ENCODE assay signal across 7 mouse cellular contexts in genomic region chr10:127536586-127537314, GRCm38 (mm10). TPM values are rescaled to one million over a fixed set of nuclear protein-coding genes. Genes with fewer than 3 reads are reported as not detected.
DNase-seq lines count a peak whose midpoint lies in the region; ATAC-seq and TF ChIP-seq lines count a peak whose summit lies in the region.

No protein-coding gene starts in this region.

- no peak for DNase-seq in layer of hippocampus, adult 2 months (ENCODE audit: low spot score in 2 of 2)
- DNase-seq in layer of hippocampus, postnatal 14 days (ENCODE audit: low spot score in 2 of 2): no peak
- peak; percentile 52 for DNase-seq in MN1 (ENCODE audit: low spot score)
- peak; percentile 66 to 70 for DNase-seq in cerebellum, postnatal 36 days
- peak; percentile 86 for DNase-seq in hindbrain, postnatal 0 days (ENCODE audit: low spot score)
- DNase-seq in neural tube, embryonic 10.5 days (ENCODE audit: extremely low spot score, low spot score): peak; percentile 49

- ATAC-seq in hindbrain, postnatal 0 days: peak; percentile 46; the same call in 1 of the 2 replicates
- ATAC-seq in intestine, embryonic 16.5 days: no peak

- H3K4me3 ChIP-seq in layer of hippocampus, adult 2 months: no peak overlapping the region
- H3K4me3 ChIP-seq in hindbrain, postnatal 0 days (ENCODE audit: low read length): no peak overlapping the region
- no peak overlapping the region for H3K4me3 ChIP-seq in intestine, embryonic 16.5 days (ENCODE audit: low read length)

- H3K27me3 ChIP-seq in hindbrain, postnatal 0 days (ENCODE audit: insufficient read depth, low read length): no peaks in the 10 kb centered on the region
- H3K27me3 ChIP-seq in intestine, embryonic 16.5 days (replicated peaks; ENCODE audit: control insufficient read depth, insufficient read depth, low read length): peaks cover 51% of the 10 kb centered on the region

- no peak overlapping the region for H3K27ac ChIP-seq in layer of hippocampus, adult 2 months
- H3K27ac ChIP-seq in hindbrain, postnatal 0 days: no peak overlapping the region; the same call in 1 of the 2 replicates
- H3K27ac ChIP-seq in intestine, embryonic 16.5 days (ENCODE audit: low read length): no peak overlapping the region

- no peaks in the 10 kb centered on the region for H3K9me3 ChIP-seq in hindbrain, postnatal 0 days (ENCODE audit: low read length)
- H3K9me3 ChIP-seq in intestine, embryonic 16.5 days (ENCODE audit: control insufficient read depth, low read length): no peaks in the 10 kb centered on the region

- H3K36me3 ChIP-seq in hindbrain, postnatal 0 days (ENCODE audit: insufficient read depth, low read length): peaks cover 25% of the 10 kb centered on the region
- H3K36me3 ChIP-seq in intestine, embryonic 16.5 days (ENCODE audit: control insufficient read depth, insufficient read depth, low read length): peaks cover 9% of the 10 kb centered on the region

- TF ChIP-seq CTCF in layer of hippocampus, adult 2 months (conservative IDR thresholded peaks at IDR 0.05): peak; percentile 73
- peak; percentile 74 for TF ChIP-seq CTCF in hindbrain, postnatal 0 days (IDR thresholded peaks at IDR 0.05; ENCODE audit: low read depth)

- no peak overlapping the region for H3K9ac ChIP-seq in hindbrain, postnatal 0 days (replicated peaks; ENCODE audit: low read length)
- H3K9ac ChIP-seq in intestine, embryonic 16.5 days (ENCODE audit: low read depth, low read length): no peak overlapping the region

- peaks cover 30% of the 10 kb centered on the region for H3K4me1 ChIP-seq in hindbrain, postnatal 0 days (ENCODE audit: insufficient read depth, low read length)
- peaks cover 14% of the 10 kb centered on the region for H3K4me1 ChIP-seq in intestine, embryonic 16.5 days (ENCODE audit: control insufficient read depth, insufficient read depth, low read length)

- WGBS in hindbrain, postnatal 0 days: 9% methylated on average over 8 of the region's 8 CpGs
- 13% methylated on average over 8 of the region's 8 CpGs for WGBS in intestine, embryonic 16.5 days

- H3K4me2 ChIP-seq in hindbrain, postnatal 0 days (ENCODE audit: low read depth, low read length): no peak overlapping the region
- H3K4me2 ChIP-seq in intestine, embryonic 16.5 days (ENCODE audit: low read depth, low read length): no peak overlapping the region

RNA-seq across cellular contexts. Expression of gene Nxph4, which starts 2.4 kb away (rescaled TPM):
- total RNA-seq in layer of hippocampus, adult 2 months (2021): 1 to 10 TPM; 1.2 to 1.6 TPM
- 1 to 10 TPM; 2.7 TPM for total RNA-seq in layer of hippocampus, postnatal 14 days (2021)
- 26.0 and 33.5 TPM in 2 replicates for total RNA-seq in hindbrain, postnatal 0 days (2014; rRNA removed)
- 134 and 146 TPM in 2 replicates for polyA plus RNA-seq in hindbrain, postnatal 0 days (2015; fragmentation: Nextera tagmentation; extraction: Ambion mirVana)
- polyA plus RNA-seq in intestine, embryonic 16.5 days (2015; fragmentation: Nextera tagmentation; extraction: Ambion mirVana): 4.3 and 4.4 TPM in 2 replicates

RNA-seq across cellular contexts. Expression of gene Shmt2, which starts 14.5 kb away (rescaled TPM):
- 10 to 100 TPM; 25.4 to 27.6 TPM for total RNA-seq in layer of hippocampus, adult 2 months (2021)
- 10 to 100 TPM; 33.0 to 35.5 TPM for total RNA-seq in layer of hippocampus, postnatal 14 days (2021)
- 66.1 and 91.1 TPM in 2 replicates for total RNA-seq in hindbrain, postnatal 0 days (2014; rRNA removed)
- polyA plus RNA-seq in hindbrain, postnatal 0 days (2015; fragmentation: Nextera tagmentation; extraction: Ambion mirVana): 49.7 and 49.9 TPM in 2 replicates
- polyA plus RNA-seq in intestine, embryonic 16.5 days (2015; fragmentation: Nextera tagmentation; extraction: Ambion mirVana): 146 and 170 TPM in 2 replicates

RNA-seq across cellular contexts. Expression of gene Ndufa4l2, which starts 22.0 kb away (rescaled TPM):
- total RNA-seq in layer of hippocampus, adult 2 months (2021): 1 to 10 TPM; 3.5 to 3.7 TPM
- total RNA-seq in layer of hippocampus, postnatal 14 days (2021): 1 to 10 TPM; 4.8 to 6.9 TPM
- 11.0 and 21.9 TPM in 2 replicates for total RNA-seq in hindbrain, postnatal 0 days (2014; rRNA removed)
- 16.7 and 17.4 TPM in 2 replicates for polyA plus RNA-seq in hindbrain, postnatal 0 days (2015; fragmentation: Nextera tagmentation; extraction: Ambion mirVana)
- polyA plus RNA-seq in intestine, embryonic 16.5 days (2015; fragmentation: Nextera tagmentation; extraction: Ambion mirVana): 64.5 and 64.6 TPM in 2 replicates

RNA-seq across cellular contexts. Expression of gene Stac3, which starts 35.3 kb away (rescaled TPM):
- 1 to 10 TPM; 2.4 to 8.1 TPM for total RNA-seq in layer of hippocampus, adult 2 months (2021)
- total RNA-seq in layer of hippocampus, postnatal 14 days (2021): 1 to 10 TPM; 5.0 to 6.4 TPM
- 0.68 and 3.7 TPM in 2 replicates for total RNA-seq in hindbrain, postnatal 0 days (2014; rRNA removed)
- 1.4 and 1.7 TPM in 2 replicates for polyA plus RNA-seq in hindbrain, postnatal 0 days (2015; fragmentation: Nextera tagmentation; extraction: Ambion mirVana)
- polyA plus RNA-seq in intestine, embryonic 16.5 days (2015; fragmentation: Nextera tagmentation; extraction: Ambion mirVana): 0.32 and 0.67 TPM in 2 replicates

Comparison
In these comparisons a context has a peak if more than half of its experiments do, and no peak if none do; other contexts are left out.
1. DNase-seq: peak in MN1 (single experiment), cerebellum, postnatal 36 days (2 of 2), hindbrain, postnatal 0 days (single experiment) and neural tube, embryonic 10.5 days (single experiment); none in layer of hippocampus, adult 2 months (0 of 2) and layer of hippocampus, postnatal 14 days (0 of 2).